16 mouse cellular contexts compared by ENCODE assay signal in the genomic region with DNA sequence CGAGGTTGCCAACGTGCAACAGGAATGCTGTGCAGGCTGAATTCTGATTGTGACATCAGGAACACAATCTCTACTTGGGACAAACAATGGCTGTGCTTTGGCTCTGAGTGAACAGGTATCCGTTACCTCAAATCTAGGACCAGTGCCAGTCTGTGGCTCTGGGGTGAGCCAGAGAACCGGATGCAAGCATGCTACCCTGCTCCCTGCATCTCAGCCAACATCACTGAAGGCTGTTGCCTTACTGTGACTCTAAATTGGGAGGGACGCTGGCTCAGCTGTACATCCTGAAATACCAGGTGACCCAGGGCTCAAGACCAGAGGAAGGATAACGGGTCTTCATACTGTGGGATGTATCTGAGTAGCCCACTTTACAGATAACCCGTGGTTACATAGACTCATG.
DNase-seq lines count a peak whose midpoint lies in the region; ATAC-seq and TF ChIP-seq lines count a peak whose summit lies in the region.
"Had no signal": no experiment of that assay in that cellular context is flagged by ENCODE, and none has a peak within 500 bp of the region (broad histone marks: within the 10 kb centered on the region; RNA-seq: fewer than 3 reads in every experiment).

No protein-coding gene starts in this region.

- intact Hi-C loops in left cerebral cortex, adult 2 months (cut with DNase I) = no loop called here
- intact Hi-C loops in left cerebral cortex, postnatal 36 days (cut with DNase I) = loop anchor here (5.0 kb wide), 1 partner anchor 72 kb away; a partner anchor contains a TSS

- H3K27ac ChIP-seq in left cerebral cortex, adult 2 months = peak overlapping the region; percentile 38; the same call in 1 of the 2 replicates
- H3K27ac ChIP-seq in intestine, postnatal 0 days (ENCODE audit: low read depth, low read length) = no peak overlapping the region
- H3K27ac ChIP-seq: hindbrain, embryonic 13.5 days; liver, embryonic 15.5 days; midbrain, embryonic 13.5 days had no signal

- no peak for TF ChIP-seq CTCF in left cerebral cortex, adult 2 months (IDR thresholded peaks at IDR 0.05)
- no peak for TF ChIP-seq CTCF in intestine, postnatal 0 days (IDR thresholded peaks at IDR 0.05; ENCODE audit: low read depth)

- ATAC-seq in intestine, postnatal 0 days = no peak
- ATAC-seq: midbrain, embryonic 13.5 days had no signal

- H3K9me3 ChIP-seq in intestine, postnatal 0 days (ENCODE audit: control insufficient read depth) = no peaks in the 10 kb centered on the region
- H3K9me3 ChIP-seq: hindbrain, embryonic 13.5 days; limb, embryonic 12.5 days; liver, embryonic 15.5 days; midbrain, embryonic 13.5 days had no signal

- H3K4me1 ChIP-seq in intestine, postnatal 0 days (replicated peaks; ENCODE audit: control insufficient read depth, insufficient read depth, low read length) = no peaks in the 10 kb centered on the region
- H3K4me1 ChIP-seq: hindbrain, embryonic 13.5 days; midbrain, embryonic 13.5 days had no signal

- H3K27me3 ChIP-seq in intestine, postnatal 0 days (replicated peaks; ENCODE audit: control insufficient read depth, insufficient read depth, low read length) = no peaks in the 10 kb centered on the region
- H3K27me3 ChIP-seq: hindbrain, embryonic 13.5 days; limb, embryonic 12.5 days; midbrain, embryonic 13.5 days had no signal

- WGBS in intestine, postnatal 0 days = 89% methylated on average over 7 of the region's 7 CpGs

- H3K4me3 ChIP-seq in left cerebral cortex, adult 2 months = no peak overlapping the region
- no peak overlapping the region for H3K4me3 ChIP-seq in intestine, postnatal 0 days (ENCODE audit: low read depth, low read length)
- H3K4me3 ChIP-seq: gastrocnemius, adult 2 months; hindbrain, embryonic 13.5 days; limb, embryonic 12.5 days; liver, embryonic 15.5 days; midbrain, embryonic 13.5 days had no signal

- H3K9ac ChIP-seq in intestine, postnatal 0 days (ENCODE audit: low read depth, low read length) = no peak overlapping the region
- H3K9ac ChIP-seq: forebrain, postnatal 0 days; hindbrain, embryonic 13.5 days; limb, embryonic 12.5 days; liver, embryonic 15.5 days; midbrain, embryonic 13.5 days had no signal

- H3K4me2 ChIP-seq in intestine, postnatal 0 days (replicated peaks; ENCODE audit: low read depth) = no peak overlapping the region
- H3K4me2 ChIP-seq: hindbrain, embryonic 13.5 days; limb, embryonic 12.5 days; liver, embryonic 15.5 days; midbrain, embryonic 13.5 days had no signal

- H3K36me3 ChIP-seq in intestine, postnatal 0 days (ENCODE audit: control insufficient read depth, insufficient read depth) = no peaks in the 10 kb centered on the region

- DNase-seq in left cerebral cortex, adult 2 months (ENCODE audit: extremely low spot score in 1 of 2, low spot score in 2 of 2) = no peak
- DNase-seq in left cerebral cortex, postnatal 36 days (ENCODE audit: low spot score in 2 of 2) = no peak
- peak; percentile 79 for DNase-seq in 416B (ENCODE audit: low read depth)
- DNase-seq in CD4-positive, CD25-positive, alpha-beta regulatory T cell, adult 2 months (ENCODE audit: low read depth, low spot score) = peak; percentile 51
- DNase-seq in induced T-regulatory cell, adult 2 months (ENCODE audit: low read depth) = peak; percentile 76
- no peak for DNase-seq in embryo, embryonic 9.5 days (ENCODE audit: extremely low spot score)
- DNase-seq: cerebellum, adult 11-12 months; forebrain, postnatal 0 days; kidney, adult 11 months; kidney, postnatal 25 days had no signal

Comparison
In these comparisons a context has a peak if more than half of its experiments do, and no peak if none do; other contexts are left out.
1. DNase-seq: peak in 416B (single experiment), CD4-positive, CD25-positive, alpha-beta regulatory T cell, adult 2 months (single experiment) and induced T-regulatory cell, adult 2 months (single experiment); none in left cerebral cortex, adult 2 months (0 of 2), left cerebral cortex, postnatal 36 days (0 of 2) and embryo, embryonic 9.5 days (single experiment).